Mouse (Mus musculus): ENCODE data around the gene Lrrc9.

- peak; percentile 22; the same call in 1 of the 2 replicates for TF ChIP-seq CTCF (IDR thresholded peaks at IDR 0.05; ENCODE audit: borderline replicate concordance, insufficient read depth, low read depth, low read length)
- TF ChIP-seq POLR2A (IDR thresholded peaks at IDR 0.05; ENCODE audit: borderline replicate concordance, insufficient read depth, low read length), result no peak
Measured at GRCm38 (mm10) chr12:72432209-72432608, 9.5 kb upstream of the Lrrc9 start.

Data from cerebellum, adult 2 months (tissue).